Mouse (Mus musculus) ES-Bruce4 (cell line): Measurements from ENCODE around the gene Ank3.

Experiments
- CTCF ChIP-seq: IDR thresholded peaks from one replicate; pipeline ENCODE4 v1.8.1; 2011; ENCODE audit warnings: low read depth, low read length
- EP300 ChIP-seq: IDR thresholded peaks from 2 replicates; pipeline ENCODE4 v1.6.1; 2011; ENCODE audit warnings: low read depth, low read length; ENCODE audit not compliant: insufficient read depth
- POLR2A ChIP-seq: IDR thresholded peaks from one replicate; pipeline ENCODE4 v1.8.1; 2011; ENCODE audit warnings: low read length; ENCODE audit not compliant: insufficient read depth

DNA sequence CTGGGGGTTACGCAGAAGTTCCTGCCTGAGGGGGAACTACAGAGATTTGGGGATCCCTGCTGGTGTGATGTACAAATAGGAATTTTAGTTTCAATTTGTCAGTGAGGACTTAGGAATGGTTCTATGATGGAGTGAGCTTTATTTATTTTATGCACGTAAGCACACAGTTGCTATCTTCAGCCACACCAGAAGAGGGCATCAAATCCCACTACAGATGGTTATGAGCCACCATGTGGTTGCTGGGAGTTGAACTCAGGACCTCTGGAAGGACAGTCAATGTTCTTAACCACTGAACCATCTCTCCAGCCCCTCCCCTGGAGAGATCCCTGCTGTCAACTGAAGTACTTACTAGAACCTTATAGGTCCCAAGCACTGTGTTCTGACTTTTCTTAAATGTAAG lies 255.6 kb downstream of the Ank3 start:
- no peak for TF ChIP-seq CTCF
- TF ChIP-seq POLR2A, result no peak
- no peak for TF ChIP-seq EP300
